Mouse (Mus musculus) midbrain, embryonic 10.5 days (tissue): Measurements from ENCODE around the gene Xpot. TPM values are rescaled to one million over a fixed set of nuclear protein-coding genes. Genes with fewer than 3 reads are reported as not detected.

Experiments used
- DNase-seq: peaks from one replicate; pipeline ENCODE4 v3.0.0-alpha.2; 2017; ENCODE audit warnings: low spot score
- H3K27ac ChIP-seq: fragments of 300-500 bp; sonication (generic); replicated peaks from 2 replicates; pipeline ENCODE4 v1.5.1; 2016; ENCODE audit warnings: mild to moderate bottlenecking
- H3K27me3 ChIP-seq: fragments of 300-500 bp; sonication (generic); 2 replicates; pipeline ENCODE4 v1.6.1; 2016; ENCODE audit warnings: low read depth, mild to moderate bottlenecking; ENCODE audit not compliant: poor library complexity, severe bottlenecking
- H3K36me3 ChIP-seq: fragments of 300-500 bp; sonication (generic); 2 replicates; pipeline ENCODE4 v1.6.1; 2016; ENCODE audit warnings: mild to moderate bottlenecking, moderate library complexity
- H3K4me1 ChIP-seq: fragments of 300-500 bp; sonication (generic); 2 replicates; pipeline ENCODE4 v1.6.1; 2016
- H3K4me3 ChIP-seq: fragments of 300-500 bp; sonication (generic); 2 replicates; pipeline ENCODE4 v1.5.1; 2016; ENCODE audit warnings: mild to moderate bottlenecking, moderate library complexity
- H3K9me3 ChIP-seq: fragments of 300-500 bp; sonication (generic); replicated peaks from 2 replicates; pipeline ENCODE4 v1.6.1; 2016; ENCODE audit warnings: mild to moderate bottlenecking
- WGBS: fragments of 180-500 bp; shearing (Covaris S2); methylation state at CpG from one replicate; pipeline ENCODE4 v1.1.7; 2016; 5-methylcytosine and 5-hydroxymethylcytosine counted together
- microRNA-seq: library from miRNA; unstranded; fragments of <30 nt; microRNA quantifications from one replicate; pipeline ENCODE4, GENCODE M21; 2017
- polyA plus RNA-seq: library from polyadenylated mRNA; unstranded; fragments of >200 nt; fragmentation: Nextera tagmentation; extraction: Ambion mirVana; gene quantifications from 2 replicates; pipeline ENCODE4 v1.2.1, GENCODE M21; 2016

Xpot gene
- polyA plus RNA-seq, 1 experiment from 2014 or later, result 54.7 TPM

DNA sequence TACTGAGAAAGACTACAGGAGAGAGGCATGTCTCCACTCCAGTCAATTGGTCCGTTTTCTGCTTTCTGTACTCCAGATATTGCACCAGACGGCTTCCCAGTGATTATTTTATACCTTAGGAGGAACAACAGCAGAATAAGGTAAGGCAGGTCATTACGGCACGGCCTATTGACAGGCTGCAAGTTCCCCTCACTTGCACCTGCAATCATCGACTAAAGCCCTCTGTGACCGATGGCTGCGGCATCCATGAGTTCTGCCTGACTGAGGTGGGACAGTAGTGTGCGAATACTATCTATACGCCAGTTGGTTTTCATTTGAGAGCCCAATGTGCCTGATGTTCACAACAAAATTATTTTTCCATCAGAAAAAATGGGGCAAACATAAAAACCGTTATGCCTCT, 58.1 kb downstream of the Xpot start:
- WGBS, result 94% methylated on average over 10 of the region's 10 CpGs
- peak overlapping the region; percentile 70; the same call in 1 of the 2 replicates for H3K27ac ChIP-seq
- peaks cover 72% of the 10 kb centered on the region for H3K36me3 ChIP-seq
- H3K9me3 ChIP-seq, result peaks cover 14% of the 10 kb centered on the region
- DNase-seq, result no peak
- no peak overlapping the region for H3K4me3 ChIP-seq
- H3K4me1 ChIP-seq, result peaks cover 21% of the 10 kb centered on the region
- H3K27me3 ChIP-seq, result peaks cover 6% of the 10 kb centered on the region; the same call in 1 of the 2 replicates

DNA sequence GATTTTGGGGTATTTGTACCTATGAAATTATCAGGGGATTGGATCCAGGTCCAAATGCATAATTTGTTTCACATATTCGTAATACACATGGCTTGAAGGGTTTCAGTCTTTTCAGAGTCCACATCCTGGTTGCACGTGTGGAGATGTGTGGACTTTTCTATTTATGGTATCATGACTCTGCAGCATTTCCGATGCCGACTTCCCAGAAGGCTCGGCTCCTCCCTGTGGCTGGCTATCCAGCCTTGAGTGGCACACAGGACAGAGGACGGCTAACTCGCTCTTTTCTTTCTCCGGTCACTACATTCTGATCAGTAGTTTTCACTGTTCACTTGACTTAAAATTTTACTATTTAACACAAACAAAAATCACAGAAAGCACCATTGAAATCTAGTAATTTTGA, 61.7 kb downstream of the Xpot start:
- 90% methylated on average over 8 of the region's 8 CpGs for WGBS
- no peaks in the 10 kb centered on the region for H3K9me3 ChIP-seq
- peaks cover 15% of the 10 kb centered on the region for H3K4me1 ChIP-seq
- no peak overlapping the region for H3K4me3 ChIP-seq
- no peak for DNase-seq
- no peaks in the 10 kb centered on the region for H3K27me3 ChIP-seq
- H3K27ac ChIP-seq, result no peak overlapping the region
- H3K36me3 ChIP-seq, result peaks cover 75% of the 10 kb centered on the region

DNA sequence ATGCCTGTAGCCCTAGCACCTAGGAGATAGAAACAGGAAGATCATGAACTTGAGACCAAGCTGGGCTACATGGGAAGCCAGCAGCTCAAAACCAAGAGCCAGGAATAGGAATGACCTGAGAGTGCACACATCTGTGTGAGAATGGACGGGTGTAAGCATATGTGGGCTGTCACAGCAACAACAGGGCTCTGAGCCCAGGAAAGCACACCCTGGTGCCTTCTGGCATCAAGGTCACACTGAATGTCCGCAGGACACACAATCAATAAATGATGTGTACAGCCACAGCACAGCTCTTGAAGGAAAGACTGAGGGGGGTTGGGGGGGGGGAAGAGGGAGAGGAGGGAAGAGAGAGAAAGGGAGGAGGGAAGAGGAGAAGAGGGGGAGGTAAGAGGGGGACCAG, 67.9 kb downstream of the Xpot start:
- Histone ChIP-seq H3K27me3 (no peaks in the 10 kb centered on the region), H3K36me3 (peaks cover 96% of the 10 kb centered on the region), H3K4me1 (no peaks in the 10 kb centered on the region), H3K27ac (no peak overlapping the region), H3K4me3 (no peak overlapping the region), H3K9me3 (no peaks in the 10 kb centered on the region)
- 84% methylated on average over 2 of the region's 2 CpGs for WGBS
- DNase-seq, result no peak

DNA sequence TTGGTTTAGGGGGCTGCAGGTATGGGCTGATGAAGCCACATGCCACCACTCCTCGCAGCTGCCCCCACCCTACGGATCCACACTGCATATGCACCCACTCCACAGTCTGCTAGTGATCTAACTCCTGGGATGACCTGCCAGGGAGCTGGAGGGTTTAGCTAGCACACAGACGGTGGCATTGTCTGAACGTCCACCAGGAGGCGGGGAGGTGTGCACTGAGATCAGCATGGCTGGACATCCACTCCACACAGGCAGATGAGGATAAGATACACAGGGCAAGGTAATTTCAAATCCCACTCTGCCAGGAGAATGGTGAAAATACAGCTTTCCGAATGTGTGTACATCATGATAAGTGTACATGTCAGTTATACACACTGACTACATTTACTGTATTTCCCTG, 69.9 kb downstream of the Xpot start:
- peaks cover 97% of the 10 kb centered on the region for H3K36me3 ChIP-seq
- no peak overlapping the region for H3K27ac ChIP-seq
- no peaks in the 10 kb centered on the region for H3K27me3 ChIP-seq
- H3K4me3 ChIP-seq, result no peak overlapping the region
- DNase-seq, result no peak
- 80% methylated on average over 6 of the region's 6 CpGs for WGBS
- no peaks in the 10 kb centered on the region for H3K9me3 ChIP-seq
- no peaks in the 10 kb centered on the region for H3K4me1 ChIP-seq

DNA sequence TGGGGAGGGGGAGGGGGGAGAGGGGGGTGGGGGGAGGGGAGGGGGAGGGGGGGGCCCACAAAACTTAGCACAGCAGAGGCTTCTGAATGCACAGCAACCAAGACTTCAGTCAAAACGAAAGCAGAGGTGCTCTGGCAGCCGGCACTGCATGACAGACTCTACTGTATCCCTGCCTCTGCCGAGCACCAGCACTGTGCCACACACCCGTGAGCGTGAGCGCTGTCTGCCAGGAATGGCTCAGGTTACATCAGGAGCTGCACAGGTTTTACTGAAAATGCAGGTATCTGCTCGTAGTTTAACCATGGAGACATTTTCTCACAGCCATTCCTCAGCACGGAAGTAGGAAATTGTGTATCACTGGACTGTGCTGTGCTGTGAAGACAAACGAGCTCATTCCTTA, 75.8 kb downstream of the Xpot start:
- no peak for DNase-seq
- Histone ChIP-seq H3K36me3 (peaks cover 98% of the 10 kb centered on the region), H3K4me3 (no peak overlapping the region), H3K27me3 (no peaks in the 10 kb centered on the region), H3K9me3 (no peaks in the 10 kb centered on the region), H3K27ac (no peak overlapping the region), H3K4me1 (no peaks in the 10 kb centered on the region)
- 88% methylated on average over 9 of the region's 9 CpGs for WGBS

DNA sequence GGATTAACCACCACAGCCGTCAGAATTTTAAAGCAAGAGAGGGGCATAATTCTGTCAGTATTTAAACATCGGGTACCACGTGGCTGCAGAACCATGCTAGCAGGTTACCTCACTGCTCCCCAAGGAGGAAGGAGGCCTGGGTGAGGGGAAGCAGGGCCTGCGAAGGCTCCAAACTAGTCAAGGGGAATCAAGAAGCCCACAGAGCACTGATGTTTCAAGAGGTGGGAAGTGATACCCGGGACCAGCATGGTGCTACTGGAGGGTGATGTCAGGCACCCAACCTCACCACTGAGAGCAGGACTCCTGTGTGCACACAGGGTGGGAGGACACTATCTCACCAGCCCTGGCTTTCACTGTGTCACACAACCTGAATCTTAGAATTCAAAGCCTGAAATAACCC, 76.5 kb downstream of the Xpot start:
- no peak overlapping the region for H3K27ac ChIP-seq
- no peaks in the 10 kb centered on the region for H3K9me3 ChIP-seq
- H3K4me3 ChIP-seq, result no peak overlapping the region
- peaks cover 96% of the 10 kb centered on the region for H3K36me3 ChIP-seq
- WGBS, result 87% methylated on average over 5 of the region's 5 CpGs
- H3K27me3 ChIP-seq, result no peaks in the 10 kb centered on the region
- H3K4me1 ChIP-seq, result no peaks in the 10 kb centered on the region
- no peak for DNase-seq

DNA sequence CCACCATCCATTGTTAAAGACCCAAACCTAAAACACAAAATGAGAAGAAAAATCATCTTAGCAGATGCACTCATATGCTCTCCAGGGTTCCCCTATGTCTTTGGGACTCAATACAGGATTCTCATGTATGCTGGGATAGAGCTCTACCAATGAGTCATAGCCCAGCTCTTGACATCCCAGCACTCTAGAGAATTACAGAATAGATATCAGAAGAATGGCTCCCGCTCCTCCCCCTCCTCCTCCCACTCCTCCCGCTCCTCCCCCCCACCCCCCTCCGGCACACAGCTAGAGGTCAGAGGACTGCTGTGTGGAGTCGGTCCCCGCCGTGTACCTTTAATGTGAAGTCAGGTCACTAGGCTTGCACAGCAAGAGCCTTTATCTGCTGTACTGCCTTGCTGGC, 79.0 kb downstream of the Xpot start:
- WGBS, result 65% methylated on average over 6 of the region's 6 CpGs
- Histone ChIP-seq H3K27me3 (no peaks in the 10 kb centered on the region), H3K36me3 (peaks cover 73% of the 10 kb centered on the region), H3K4me3 (no peak overlapping the region), H3K9me3 (no peaks in the 10 kb centered on the region), H3K27ac (no peak overlapping the region), H3K4me1 (no peaks in the 10 kb centered on the region)
- DNase-seq, result no peak

DNA sequence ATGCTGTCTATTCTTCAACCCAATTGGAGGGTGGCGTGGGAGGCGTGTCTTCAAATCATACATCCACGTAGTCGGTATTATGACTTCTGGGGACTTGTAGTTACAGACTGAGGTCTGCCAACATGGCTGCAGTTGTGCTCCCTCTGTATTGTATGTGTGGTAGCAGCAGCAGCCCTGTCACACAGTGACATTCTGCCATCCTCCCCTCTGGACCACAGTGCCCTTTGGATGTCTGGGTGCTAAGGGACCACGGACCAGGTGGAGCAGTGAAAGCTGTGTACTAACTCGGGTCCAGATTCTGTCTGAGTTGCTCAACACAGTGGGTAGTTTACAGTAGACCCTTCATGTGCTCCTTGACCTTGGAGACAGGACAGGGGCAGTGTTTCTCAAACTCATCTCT, 82.6 kb downstream of the Xpot start:
- Histone ChIP-seq H3K4me1 (no peaks in the 10 kb centered on the region), H3K27me3 (no peaks in the 10 kb centered on the region), H3K9me3 (no peaks in the 10 kb centered on the region), H3K4me3 (no peak overlapping the region), H3K36me3 (peaks cover 37% of the 10 kb centered on the region), H3K27ac (no peak overlapping the region)
- DNase-seq, result no peak
- 97% methylated on average over 6 of the region's 6 CpGs for WGBS

DNA sequence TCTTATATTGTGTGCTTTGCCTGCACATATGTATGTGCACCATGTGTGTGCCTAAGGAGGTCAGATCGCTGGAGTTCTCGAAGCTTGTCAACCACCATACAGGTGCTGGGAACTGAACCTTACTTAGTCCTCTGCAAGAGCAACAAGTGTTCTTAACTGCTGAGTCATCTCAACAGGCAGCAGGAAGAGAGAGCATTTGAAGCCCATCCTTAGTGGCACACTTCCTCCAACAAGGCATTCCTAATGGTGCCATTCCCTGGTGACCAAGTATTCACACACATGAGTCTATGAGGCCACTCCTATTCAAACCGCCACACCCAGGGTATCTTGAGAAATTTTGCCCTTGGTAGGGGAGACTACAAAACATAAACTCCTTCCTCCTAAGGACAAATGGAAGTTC, 84.0 kb downstream of the Xpot start:
- Histone ChIP-seq H3K27ac (no peak overlapping the region), H3K4me3 (no peak overlapping the region), H3K36me3 (peaks cover 23% of the 10 kb centered on the region), H3K4me1 (no peaks in the 10 kb centered on the region), H3K27me3 (no peaks in the 10 kb centered on the region), H3K9me3 (no peaks in the 10 kb centered on the region)
- 90% methylated on average over 3 of the region's 3 CpGs for WGBS
- DNase-seq, result no peak

Small RNAs within 50 kb of the gene (microRNA-seq; reads per million reads assigned to microRNA genes)
- not detected for gene Gm24330

Other genes starting within 250 kb of the Xpot start
- 7.2 and 7.8 TPM in 2 replicates for gene Rassf3, start 150.0 kb downstream of the Xpot start, polyA plus RNA-seq
- gene Tbk1, start 39.5 kb downstream of the Xpot start, polyA plus RNA-seq, result 32.6 and 32.9 TPM in 2 replicates
- gene D930020B18Rik, start 15.3 kb upstream of the Xpot start, polyA plus RNA-seq, result 0.14 TPM in 1 of 2 replicates, not detected in the other
- gene BC048403, start 113.6 kb upstream of the Xpot start, polyA plus RNA-seq, result 2.8 and 3.2 TPM in 2 replicates